Mouse (Mus musculus) 416B (cell line): ENCODE results near the gene Rtkn.

Experiments
- DNase-seq: peaks from one replicate; pipeline ENCODE4 v3.0.0; 2011; ENCODE audit warnings: low read depth

The Rtkn gene

DNA sequence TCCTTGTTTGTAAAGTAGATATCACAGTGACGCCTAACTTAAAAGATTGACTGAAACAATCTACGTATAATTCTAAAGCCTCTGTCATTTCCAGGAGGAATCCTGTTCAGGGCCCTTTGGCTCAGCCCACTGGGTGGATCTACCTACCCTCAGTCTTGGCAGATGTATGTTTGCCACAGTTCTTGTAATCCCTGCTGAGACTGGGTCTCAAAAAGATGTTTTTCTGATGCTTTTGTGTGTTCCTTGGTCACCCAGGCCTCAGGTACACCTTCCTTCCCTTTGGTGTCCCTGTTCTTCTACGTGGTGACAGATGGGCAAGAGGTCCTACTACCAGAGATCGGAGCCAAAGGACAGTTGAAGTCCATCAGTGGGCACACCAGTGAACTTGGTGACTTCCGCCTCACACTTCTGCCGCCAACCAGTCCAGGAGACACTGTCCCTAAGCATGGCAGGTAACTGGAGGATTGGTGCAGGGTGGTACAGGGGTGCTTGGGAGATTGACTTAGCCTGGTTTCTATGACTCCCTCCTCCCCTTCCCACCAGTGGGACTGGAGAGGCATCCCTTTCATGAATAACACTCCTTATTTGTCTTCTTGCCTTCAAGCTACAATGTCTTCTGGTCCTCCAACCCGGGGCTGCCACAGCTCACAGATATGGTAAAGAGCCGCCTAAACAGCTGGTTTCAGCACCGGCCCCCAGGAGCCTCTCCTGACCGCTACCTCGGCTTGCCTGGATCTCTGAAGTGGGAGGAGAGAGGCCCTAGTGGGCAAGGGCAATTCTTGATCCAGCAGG is 18.7 kb upstream of the Rtkn start:
- DNase-seq, result no peak

- no peak for DNase-seq
Measured at GRCm38 (mm10) chr6:83117165-83117438, 18.2 kb upstream of the Rtkn start.

DNA sequence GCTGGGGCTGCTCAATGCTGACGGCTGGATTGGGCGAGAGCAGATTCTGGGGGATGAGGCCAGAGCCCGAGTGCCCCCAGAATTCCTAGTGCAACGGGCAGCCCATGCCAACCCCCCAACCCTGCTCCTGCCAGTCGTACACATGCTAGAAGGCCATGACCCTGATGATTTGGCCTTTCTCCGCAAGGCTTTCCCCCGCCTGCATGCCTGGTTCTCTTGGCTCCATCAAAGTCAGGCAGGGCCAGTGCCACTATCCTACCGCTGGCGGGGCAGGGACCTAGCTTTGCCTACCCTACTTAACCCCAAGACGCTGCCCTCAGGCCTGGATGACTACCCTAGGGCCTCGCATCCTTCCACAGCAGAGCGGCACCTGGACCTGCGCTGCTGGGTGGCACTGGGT is 17.6 kb upstream of the Rtkn start:
- DNase-seq, result no peak

GRCm38 (mm10) chr6:83118369-83118768 is 16.9 kb upstream of the Rtkn start:
- DNase-seq, result no peak

DNA sequence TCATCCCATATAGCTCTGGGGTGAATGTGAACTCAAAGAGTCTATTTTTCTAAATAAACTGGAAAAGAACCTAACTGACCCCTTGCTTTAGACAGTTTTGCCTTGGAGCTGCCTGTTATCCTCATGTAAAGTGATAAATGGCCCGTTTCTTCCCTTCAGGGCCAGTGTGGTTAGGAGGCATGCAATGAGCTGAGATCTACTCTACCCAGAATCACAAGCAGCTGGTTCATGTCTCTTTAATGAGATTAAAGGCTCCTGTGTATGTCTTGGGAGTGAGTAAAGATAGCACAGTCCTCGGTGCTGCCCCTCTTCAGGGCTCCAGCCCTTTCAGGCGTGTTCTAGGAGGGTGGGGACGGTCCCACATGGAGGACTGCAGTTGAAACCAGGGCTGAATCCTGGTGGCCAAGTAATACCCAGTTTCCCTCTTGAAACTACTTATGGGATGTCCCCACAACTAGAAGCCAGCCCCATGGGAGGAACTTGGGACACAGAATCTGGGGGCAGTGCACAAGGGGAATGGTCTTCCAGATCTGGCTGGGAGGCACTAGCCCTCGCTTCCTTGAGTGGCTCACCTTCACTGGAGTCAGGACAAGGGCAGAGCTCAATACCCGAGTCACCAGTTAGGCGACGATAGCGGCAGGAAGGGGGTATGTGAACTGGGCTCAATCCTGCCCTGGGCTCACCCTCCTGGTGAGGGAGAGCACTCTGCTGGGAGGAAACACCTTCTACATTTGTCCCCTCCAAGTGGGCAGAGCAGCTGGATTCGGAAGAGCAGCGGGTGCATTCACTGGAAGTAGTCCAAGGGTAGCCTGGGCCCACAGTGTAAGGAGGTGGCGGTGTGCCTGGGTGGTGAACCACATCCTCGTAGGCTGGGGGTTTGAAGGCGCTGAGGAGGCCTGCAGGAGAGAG is 16.2 kb upstream of the Rtkn start:
- peak; percentile 90 for DNase-seq

GRCm38 (mm10) chr6:83119734-83120051 is 15.6 kb upstream of the Rtkn start:
- no peak for DNase-seq

GRCm38 (mm10) chr6:83120930-83121862 is 14.1 kb upstream of the Rtkn start, which contains the start of gene Wbp1:
Gene Wbp1, minus strand, starts transcription at chr6:83121559.
- DNase-seq, result peak; percentile 100

- no peak for DNase-seq
Measured at GRCm38 (mm10) chr6:83121863-83122710, 13.2 kb upstream of the Rtkn start.

DNA sequence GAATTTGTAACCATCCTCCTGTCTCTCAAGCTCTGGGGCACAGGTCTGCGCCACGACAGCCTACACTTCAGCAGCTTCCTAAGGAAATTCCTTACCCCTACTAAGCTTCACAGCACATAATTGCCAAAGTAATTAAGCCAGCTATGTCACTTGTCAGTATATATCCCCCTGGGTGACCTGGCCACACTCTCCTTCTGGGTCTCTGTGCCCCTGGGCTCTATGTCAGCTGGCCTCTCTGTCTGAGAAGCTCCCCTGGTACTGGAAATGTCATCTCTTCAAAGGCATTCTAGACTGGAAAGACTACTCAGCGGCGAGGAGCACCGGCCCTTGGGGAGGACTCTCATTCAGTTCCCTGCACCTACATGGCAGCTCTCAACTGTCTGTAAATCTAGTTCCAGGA is 12.3 kb upstream of the Rtkn start:
- DNase-seq, result no peak

GRCm38 (mm10) chr6:83124851-83125312 is 10.4 kb upstream of the Rtkn start:
- DNase-seq, result peak; percentile 99

GRCm38 (mm10) chr6:83125331-83125730 is 9.9 kb upstream of the Rtkn start, which contains the start of gene Ino80b:
Gene Ino80b, minus strand, starts transcription at chr6:83125431.
- no peak for DNase-seq

DNA sequence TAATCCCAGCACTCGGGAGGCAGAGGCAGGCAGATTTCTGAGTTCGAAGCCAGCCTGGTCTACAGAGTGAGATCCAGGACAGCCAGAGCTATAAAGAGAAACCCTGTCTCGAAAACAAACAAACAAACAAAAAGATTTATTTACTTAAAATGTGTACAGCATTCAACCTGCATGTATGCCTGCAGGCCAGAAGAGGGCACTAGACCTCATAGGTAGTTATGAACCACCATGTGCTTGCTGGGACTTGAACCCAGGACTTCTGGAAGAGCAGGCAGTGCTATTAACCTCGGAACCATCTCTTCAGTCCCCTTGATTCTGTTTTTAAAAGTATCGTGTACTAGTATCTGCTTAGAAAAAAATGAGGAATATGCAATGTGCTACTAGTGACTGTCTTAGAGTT is 7.8 kb upstream of the Rtkn start:
- no peak for DNase-seq

DNA sequence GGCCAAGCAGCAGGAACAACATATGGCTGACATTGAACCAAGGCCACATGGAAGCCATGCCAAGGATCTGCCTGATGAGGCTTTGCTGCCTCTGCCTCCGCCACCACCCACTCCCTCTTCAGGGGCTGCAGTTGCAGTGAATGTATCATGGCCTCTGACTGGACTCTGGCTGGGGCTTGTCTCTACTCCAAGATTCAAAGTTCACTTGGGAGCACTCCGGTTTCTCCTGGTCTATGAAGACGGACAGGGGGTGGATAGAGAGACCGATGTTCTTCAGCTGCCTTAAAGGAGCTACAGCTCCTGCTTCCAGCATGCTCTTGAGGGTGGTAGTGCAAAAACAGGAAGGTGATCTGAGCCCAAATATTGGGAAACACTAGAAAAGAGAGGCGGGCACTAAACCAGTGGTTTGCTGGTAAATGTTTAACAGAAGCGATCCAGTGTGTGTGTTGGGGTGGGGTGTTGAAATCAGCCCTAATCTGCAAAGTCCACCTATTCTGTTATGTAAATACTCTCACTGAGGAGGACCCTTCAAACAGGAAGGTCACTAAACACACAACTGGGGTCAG is 3.7 kb upstream of the Rtkn start:
- DNase-seq, result peak; percentile 90

DNA sequence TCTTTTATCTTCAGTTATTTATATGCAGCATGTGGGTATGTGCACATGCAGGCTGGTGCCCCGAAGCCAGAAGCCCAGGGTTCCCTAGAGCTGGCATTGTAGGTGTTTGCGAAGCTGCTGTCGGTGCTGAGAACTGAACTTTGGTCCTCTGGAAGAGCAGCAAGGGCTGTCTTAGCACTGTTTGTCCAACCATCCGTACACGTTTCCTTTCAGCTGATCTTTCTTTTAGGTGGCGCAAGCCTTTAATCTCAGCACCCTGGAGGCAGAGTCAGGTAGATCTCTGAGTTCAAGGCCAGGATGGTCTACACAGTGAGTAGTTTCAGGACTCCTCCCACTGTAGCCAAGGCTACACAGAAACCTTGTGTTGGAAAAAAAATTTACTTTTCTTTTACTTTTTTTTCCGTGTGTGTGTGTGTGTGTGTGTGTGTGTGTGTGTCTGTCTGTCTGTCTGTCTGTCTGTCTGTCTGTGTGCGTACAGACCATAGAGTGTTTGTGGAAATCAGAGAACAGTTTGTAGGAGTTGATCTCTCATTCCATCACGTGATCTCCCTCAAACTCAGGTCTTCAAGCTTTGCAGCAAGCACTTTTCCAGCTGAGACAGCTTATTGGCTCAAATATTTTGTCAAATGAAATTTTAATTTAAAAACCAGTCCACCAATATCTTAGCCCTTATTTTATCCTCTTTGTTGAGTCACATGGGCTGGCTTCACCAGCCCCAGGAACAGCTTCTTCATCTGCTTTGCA is 2.9 kb upstream of the Rtkn start:
- peak; percentile 38 for DNase-seq

DNA sequence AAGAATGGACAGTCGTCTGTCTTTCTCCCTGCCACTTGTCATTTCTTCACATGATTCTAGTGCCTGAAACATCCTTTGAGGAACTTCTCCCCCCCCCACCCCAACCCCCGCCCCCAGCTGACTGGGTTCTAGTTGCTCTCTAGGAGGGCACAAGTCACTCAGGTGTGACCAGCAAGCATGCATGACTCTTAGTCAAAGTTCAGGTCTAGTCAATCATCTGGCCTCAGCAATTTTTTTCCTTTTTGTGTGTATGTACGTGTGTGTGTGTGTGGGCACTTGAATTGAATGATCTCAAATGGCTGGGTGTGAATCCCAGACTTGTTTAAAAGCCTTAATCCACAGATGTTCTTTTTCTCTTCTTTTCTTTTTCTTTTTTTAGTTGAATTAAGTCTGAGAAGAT is 1.0 kb upstream of the Rtkn start:
- no peak for DNase-seq

- no peak for DNase-seq
Measured at GRCm38 (mm10) chr6:83135571-83136161, 403 bp downstream of the Rtkn start.

GRCm38 (mm10) chr6:83136291-83136880 is 1.1 kb downstream of the Rtkn start:
- peak; percentile 88 for DNase-seq

- peak; percentile 67 for DNase-seq
Measured at GRCm38 (mm10) chr6:83136881-83137575, 1.8 kb downstream of the Rtkn start.

- DNase-seq, result peak; percentile 83
Measured at GRCm38 (mm10) chr6:83137576-83137950, 2.3 kb downstream of the Rtkn start.
